Mouse (Mus musculus): ENCODE measurements around the gene Asb15.

DNA sequence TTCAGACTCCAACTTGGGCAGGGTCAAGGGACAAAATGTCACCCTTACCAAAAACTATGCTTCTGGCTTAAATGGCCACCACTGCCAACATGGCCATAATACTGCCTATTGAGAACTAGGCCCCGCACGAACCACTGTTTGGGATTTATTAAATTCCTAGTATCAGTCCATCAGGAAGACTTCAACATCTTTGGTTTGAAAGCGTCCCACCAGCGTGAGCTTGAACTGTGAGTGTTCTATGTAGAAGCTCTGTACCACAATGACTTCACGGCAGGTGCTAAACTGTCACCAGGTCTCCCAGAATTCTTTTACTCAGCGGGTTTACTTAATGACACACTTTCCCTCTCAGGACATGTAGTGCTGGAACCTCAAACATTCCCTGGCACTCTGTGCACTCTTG, 85.4 kb downstream of the Asb15 start:
- TF ChIP-seq CTCF (IDR thresholded peaks at IDR 0.05) (no peak), EP300 (IDR thresholded peaks at IDR 0.05) (no peak)
